Mouse (Mus musculus) MEL (cell line): ENCODE measurements around the gene Rora.

Experiments
- CTCF ChIP-seq, 3 experiments: IDR thresholded peaks in 2 of 3; conservative IDR thresholded peaks in 1 of 3; 2 replicates each; pipeline ENCODE4 v1.5.1; 2011 to 2012; ENCODE audit warnings: low read length in 3 of 3, low read depth in 2 of 3, mild to moderate bottlenecking in 2 of 3, improper control_type of control experiment in 1 of 3, inconsistent platforms in 1 of 3, mixed read lengths in 1 of 3, moderate library complexity in 1 of 3; ENCODE audit not compliant: control insufficient read depth in 1 of 3, insufficient read depth in 1 of 3, poor library complexity in 1 of 3, severe bottlenecking in 1 of 3
- EP300 ChIP-seq, 2 experiments: IDR thresholded peaks; 2 replicates each; pipeline ENCODE4 v1.6.1; 2011; ENCODE audit warnings: improper control_type of control experiment in 2 of 2, low read length in 2 of 2, low read depth in 1 of 2, mild to moderate bottlenecking in 1 of 2
- ETS1 ChIP-seq: IDR thresholded peaks from 2 replicates; pipeline ENCODE4 v1.6.1; 2012; ENCODE audit warnings: low read depth, mild to moderate bottlenecking, inconsistent platforms, low read length, improper control_type of control experiment, moderate library complexity
- GATA1 ChIP-seq: IDR thresholded peaks from 2 replicates; pipeline ENCODE4 v1.6.1; 2011; ENCODE audit warnings: low read depth, low read length, improper control_type of control experiment
- MAX ChIP-seq: IDR thresholded peaks from 2 replicates; pipeline ENCODE4 v1.6.1; 2011; ENCODE audit warnings: low read length, improper control_type of control experiment
- MEF2A ChIP-seq: IDR thresholded peaks from 2 replicates; pipeline ENCODE4 v1.6.1; 2014; ENCODE audit warnings: low read depth, mild to moderate bottlenecking, inconsistent platforms, low read length, improper control_type of control experiment; ENCODE audit not compliant: poor library complexity, insufficient replicate concordance, severe bottlenecking; ENCODE audit errors: extremely low read depth
- MXI1 ChIP-seq: IDR thresholded peaks from 2 replicates; pipeline ENCODE4 v1.6.1; 2011; ENCODE audit warnings: mild to moderate bottlenecking, low read depth, low read length, improper control_type of control experiment
- POLR2A ChIP-seq, 2 experiments: IDR thresholded peaks; 2 replicates each; pipeline ENCODE4 v1.6.1; 2011 to 2012; ENCODE audit warnings: low read length in 2 of 2, mild to moderate bottlenecking in 2 of 2, control low read depth in 1 of 2, improper control_type of control experiment in 1 of 2, low read depth in 1 of 2, moderate library complexity in 1 of 2; ENCODE audit not compliant: control insufficient read depth in 1 of 2, insufficient read depth in 1 of 2, poor library complexity in 1 of 2
- POLR2AphosphoS5 ChIP-seq: IDR thresholded peaks from 2 replicates; pipeline ENCODE4 v1.6.1; 2012; ENCODE audit warnings: low read depth, borderline replicate concordance, mild to moderate bottlenecking, inconsistent platforms, low read length, moderate library complexity, mixed read lengths
- TAL1 ChIP-seq: IDR thresholded peaks from 2 replicates; pipeline ENCODE4 v1.6.1; 2012; ENCODE audit warnings: mild to moderate bottlenecking, inconsistent platforms, low read length, moderate library complexity, mixed read lengths
- TBP ChIP-seq: IDR thresholded peaks from 2 replicates; pipeline ENCODE4 v1.8.0; 2011; ENCODE audit warnings: low read depth, low read length, improper control_type of control experiment
- UBTF ChIP-seq: IDR thresholded peaks from 2 replicates; pipeline ENCODE4 v1.6.1; 2012; ENCODE audit warnings: low read depth, mild to moderate bottlenecking, inconsistent platforms, low read length, improper control_type of control experiment, moderate library complexity, borderline replicate concordance; ENCODE audit not compliant: insufficient read depth
- ZC3H11A ChIP-seq: IDR thresholded peaks from 2 replicates; pipeline ENCODE4 v1.6.1; 2012; ENCODE audit warnings: low read depth, mild to moderate bottlenecking, inconsistent platforms, low read length, improper control_type of control experiment
- ZKSCAN1 ChIP-seq: IDR thresholded peaks from 2 replicates; pipeline ENCODE4 v1.6.1; 2012; ENCODE audit warnings: low read depth, mild to moderate bottlenecking, inconsistent platforms, low read length, improper control_type of control experiment, moderate library complexity

DNA sequence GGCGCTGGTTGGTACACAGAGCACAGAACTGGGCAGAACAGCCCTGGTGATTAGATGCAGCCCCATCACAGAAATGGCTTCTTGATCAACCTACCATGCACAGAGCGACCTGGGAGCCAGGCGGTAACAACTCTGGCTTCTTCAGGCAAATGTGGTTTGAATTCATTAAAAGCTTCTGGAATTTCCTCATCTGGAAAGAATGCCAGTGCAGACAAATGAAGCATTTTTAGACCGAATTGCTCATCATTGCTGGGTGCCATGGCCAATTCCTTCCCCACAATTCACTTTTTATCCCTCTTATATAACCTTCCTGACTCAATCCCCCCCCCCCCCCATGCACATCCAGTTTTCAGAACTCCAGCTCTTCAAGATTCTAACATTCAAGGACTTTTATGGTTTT, 28.6 kb upstream of the Rora start:
- no peak for TF ChIP-seq ZC3H11A
- no peak for TF ChIP-seq MAX
- TF ChIP-seq TBP = no peak
- TF ChIP-seq POLR2AphosphoS5 = no peak
- no peak for TF ChIP-seq ZKSCAN1
- TF ChIP-seq EP300 (IDR thresholded peaks at IDR 0.05; ENCODE audit: low read depth in 1 of 2, low read length in 2 of 2) = no peak
- TF ChIP-seq CTCF (IDR thresholded peaks at IDR 0.05 in 2 of 3, conservative IDR thresholded peaks at IDR 0.05 in 1 of 3; ENCODE audit: control insufficient read depth in 1 of 3, insufficient read depth in 1 of 3, low read depth in 2 of 3, low read length in 3 of 3, poor library complexity in 1 of 3, severe bottlenecking in 1 of 3) = no peak
- no peak for TF ChIP-seq GATA1
- no peak for TF ChIP-seq ETS1
- TF ChIP-seq POLR2A (IDR thresholded peaks at IDR 0.05; ENCODE audit: control insufficient read depth in 1 of 2, insufficient read depth in 1 of 2, low read depth in 1 of 2, low read length in 2 of 2, poor library complexity in 1 of 2) = no peak
- TF ChIP-seq MXI1 = no peak
- TF ChIP-seq UBTF = no peak
- TF ChIP-seq MEF2A = no peak
- TF ChIP-seq TAL1 = no peak
